Mouse (Mus musculus): Measurements from ENCODE around the gene Uggt2. TPM values are rescaled to one million over a fixed set of nuclear protein-coding genes. Genes with fewer than 3 reads are reported as not detected.
"Not testable (repeated sequence)": the region's sequence is repeated elsewhere in the genome, so short reads cannot be mapped to it uniquely, and the experiment has no call there.

The Uggt2 gene
- polyA plus RNA-seq, 1 experiment from 2014 or later = 11.2 TPM

DNA sequence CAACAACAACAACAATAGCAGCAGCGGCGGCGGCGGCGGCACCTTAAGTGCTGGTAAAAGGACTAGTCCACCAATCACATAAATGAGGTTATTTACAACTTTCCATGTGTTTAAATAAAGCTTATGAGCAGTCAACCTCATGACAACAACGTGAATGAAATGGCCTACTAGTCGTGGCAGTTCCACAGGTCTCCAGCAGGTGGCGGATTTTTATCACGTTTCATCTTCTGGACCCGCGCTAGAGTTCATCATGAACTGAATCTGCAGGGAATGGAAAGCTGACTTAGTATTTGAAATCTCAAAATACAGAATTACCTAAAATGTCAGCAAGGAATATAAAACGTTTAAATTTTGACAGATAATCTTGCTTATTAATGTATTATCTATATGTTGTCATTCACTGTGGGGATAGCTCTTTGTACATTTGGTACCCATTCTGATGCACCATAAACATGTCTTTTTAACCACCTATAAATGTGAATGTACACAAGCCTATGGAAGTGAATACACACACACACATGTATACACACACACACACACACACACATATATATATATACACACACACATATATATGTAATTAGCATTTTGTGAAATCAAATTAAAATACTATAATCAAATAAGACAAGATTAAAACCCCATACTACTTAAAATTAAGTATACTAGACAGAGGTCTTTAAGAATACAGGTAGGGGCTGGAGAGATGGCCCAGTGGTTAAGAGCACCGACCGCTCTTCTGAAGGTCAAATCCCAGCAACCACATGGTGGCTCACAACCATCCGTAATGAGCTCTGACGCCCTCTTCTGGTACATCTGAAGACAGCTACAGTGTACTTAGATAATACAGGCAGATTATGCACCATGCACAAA lies 112.3 kb downstream of the Uggt2 start:
- H3K9me3 ChIP-seq = no peaks in the 10 kb centered on the region
- 43% methylated on average over 16 of the region's 16 CpGs for WGBS
- no peak overlapping the region for H3K4me3 ChIP-seq
- no peak overlapping the region for H3K27ac ChIP-seq
- H3K36me3 ChIP-seq = peaks cover 18% of the 10 kb centered on the region
- DNase-seq (ENCODE audit: low spot score) = peak; percentile 78
- H3K27me3 ChIP-seq (ENCODE audit: insufficient read depth, poor library complexity, severe bottlenecking) = no peaks in the 10 kb centered on the region
- H3K4me1 ChIP-seq = peaks cover 3% of the 10 kb centered on the region; the same call in 1 of the 2 replicates

DNA sequence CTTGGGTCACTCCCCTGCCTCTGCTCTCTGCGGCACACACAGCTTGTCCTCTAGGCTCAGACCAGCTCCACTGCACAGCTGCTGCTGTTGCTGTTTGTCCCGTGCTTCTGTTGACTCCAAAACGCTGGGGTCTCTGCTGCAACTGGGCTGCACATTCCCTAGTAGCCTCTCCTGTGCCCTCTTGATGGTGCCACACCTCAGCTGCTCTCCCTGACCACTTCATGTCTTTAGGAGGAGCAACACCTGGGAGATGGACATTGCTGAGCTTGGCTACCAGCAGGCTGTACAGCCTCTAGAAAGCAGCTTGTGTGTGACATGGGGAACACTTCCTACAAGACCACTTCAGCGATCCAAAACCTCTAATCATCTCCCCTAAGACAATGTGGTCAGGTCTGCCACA lies 115.1 kb downstream of the Uggt2 start:
- no peaks in the 10 kb centered on the region for H3K9me3 ChIP-seq
- DNase-seq (ENCODE audit: low spot score) = no peak
- 85% methylated on average over 4 of the region's 4 CpGs for WGBS
- H3K36me3 ChIP-seq = peaks cover 34% of the 10 kb centered on the region
- no peak overlapping the region for H3K4me3 ChIP-seq
- no peak overlapping the region for H3K27ac ChIP-seq
- peaks cover 3% of the 10 kb centered on the region; the same call in 1 of the 2 replicates for H3K4me1 ChIP-seq
- no peaks in the 10 kb centered on the region for H3K27me3 ChIP-seq (ENCODE audit: insufficient read depth, poor library complexity, severe bottlenecking)

DNA sequence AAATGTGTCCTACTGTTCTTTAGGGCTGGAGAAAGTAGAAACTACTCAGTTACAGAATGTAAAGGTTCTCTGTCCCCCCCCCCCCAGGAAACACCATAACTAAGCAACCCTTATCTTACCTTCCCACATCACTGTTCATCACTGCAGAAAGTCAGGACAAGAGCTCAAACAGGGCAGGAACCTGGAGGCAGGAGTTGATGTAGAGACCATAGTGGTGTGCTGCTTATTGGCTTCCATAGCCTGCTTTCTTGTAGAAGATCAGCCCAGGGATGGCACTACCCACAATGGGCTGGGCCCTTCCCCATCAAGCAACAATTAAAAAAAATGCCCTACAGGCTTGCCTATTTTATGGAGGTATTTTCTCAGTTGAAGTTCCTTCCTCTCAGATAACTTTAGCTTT lies 115.8 kb downstream of the Uggt2 start:
- H3K36me3 ChIP-seq = peaks cover 41% of the 10 kb centered on the region
- peak; percentile 71 for DNase-seq (ENCODE audit: low spot score)
- H3K4me3 ChIP-seq = no peak overlapping the region
- no peak overlapping the region for H3K27ac ChIP-seq
- no peaks in the 10 kb centered on the region; the same call in 1 of the 2 replicates for H3K4me1 ChIP-seq
- H3K9me3 ChIP-seq = no peaks in the 10 kb centered on the region
- no peaks in the 10 kb centered on the region for H3K27me3 ChIP-seq (ENCODE audit: insufficient read depth, poor library complexity, severe bottlenecking)

DNA sequence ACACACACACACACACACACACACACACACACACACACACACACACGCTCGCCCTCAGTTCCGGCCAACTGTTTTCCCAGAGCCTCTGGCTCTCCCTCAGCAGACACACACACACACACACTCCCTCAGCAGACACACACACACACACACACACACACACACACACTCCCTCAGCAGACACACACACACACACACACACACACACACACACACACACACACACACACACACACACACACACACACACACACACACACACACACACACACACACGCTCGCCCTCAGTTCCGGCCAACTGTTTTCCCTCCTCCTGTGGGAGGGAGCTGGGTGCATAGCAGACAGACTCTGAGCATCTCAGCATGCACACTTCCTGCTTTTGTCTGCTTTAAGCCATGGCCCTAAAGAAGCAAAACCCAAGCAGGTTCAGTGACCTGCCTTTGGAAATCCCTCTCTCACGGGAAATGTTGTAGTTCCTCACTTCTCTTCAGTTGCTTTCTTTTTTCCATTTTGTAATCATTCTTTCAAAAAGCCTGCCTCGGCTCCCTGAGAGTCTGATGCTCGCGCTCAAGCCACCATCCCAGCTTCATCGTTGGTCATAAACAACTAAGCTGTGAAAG lies 116.7 kb downstream of the Uggt2 start:
- H3K27me3 ChIP-seq (ENCODE audit: insufficient read depth, poor library complexity, severe bottlenecking) = not testable (repeated sequence)
- 71% methylated on average over 11 of the region's 11 CpGs for WGBS

DNA sequence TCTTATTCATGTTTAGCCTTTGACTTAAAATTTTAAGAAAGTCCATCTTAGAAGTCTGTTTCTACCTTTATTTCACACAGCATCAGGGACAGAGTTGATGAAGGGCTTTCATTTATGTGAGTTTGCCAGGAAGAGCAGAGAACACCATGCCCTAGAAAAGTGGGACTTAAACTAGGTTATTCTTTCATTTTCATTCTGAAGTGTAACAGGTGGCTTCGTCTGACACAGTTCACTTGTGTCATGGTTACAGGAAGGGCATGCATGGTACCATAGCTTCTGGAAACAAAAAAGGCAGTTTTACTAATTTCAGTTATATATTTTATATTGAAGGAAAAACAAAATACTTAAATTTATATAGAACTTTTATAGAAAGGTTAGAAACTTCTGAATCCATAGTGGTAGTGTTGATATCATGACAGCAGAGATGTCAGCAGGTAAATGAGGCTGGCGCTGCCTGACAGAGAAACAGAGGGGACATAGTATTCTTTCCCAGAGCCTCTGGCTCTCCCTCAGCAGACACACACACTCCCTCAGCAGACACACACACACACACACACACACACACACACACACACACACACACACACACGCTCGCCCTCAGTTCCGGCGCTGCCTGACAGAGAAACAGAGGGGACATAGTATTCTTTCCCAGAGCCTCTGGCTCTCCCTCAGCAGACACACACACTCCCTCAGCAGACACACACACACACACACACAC lies 117.4 kb downstream of the Uggt2 start:
- H3K27me3 ChIP-seq (ENCODE audit: insufficient read depth, poor library complexity, severe bottlenecking); H3K9me3 ChIP-seq; H3K4me3 ChIP-seq; H3K4me1 ChIP-seq; H3K27ac ChIP-seq: not testable (repeated sequence)
- 83% methylated on average over 2 of the region's 6 CpGs for WGBS
- H3K36me3 ChIP-seq = peaks cover 56% of the 10 kb centered on the region
- DNase-seq (ENCODE audit: low spot score) = peak; percentile 13

More for the DNA sequence above, 116.7 kb downstream of the Uggt2 start:
- DNase-seq (ENCODE audit: low spot score) = peak; percentile 54
- H3K36me3 ChIP-seq = peaks cover 49% of the 10 kb centered on the region
- not testable (repeated sequence) for H3K4me3 ChIP-seq, H3K4me1 ChIP-seq, H3K27ac ChIP-seq, H3K9me3 ChIP-seq

DNA sequence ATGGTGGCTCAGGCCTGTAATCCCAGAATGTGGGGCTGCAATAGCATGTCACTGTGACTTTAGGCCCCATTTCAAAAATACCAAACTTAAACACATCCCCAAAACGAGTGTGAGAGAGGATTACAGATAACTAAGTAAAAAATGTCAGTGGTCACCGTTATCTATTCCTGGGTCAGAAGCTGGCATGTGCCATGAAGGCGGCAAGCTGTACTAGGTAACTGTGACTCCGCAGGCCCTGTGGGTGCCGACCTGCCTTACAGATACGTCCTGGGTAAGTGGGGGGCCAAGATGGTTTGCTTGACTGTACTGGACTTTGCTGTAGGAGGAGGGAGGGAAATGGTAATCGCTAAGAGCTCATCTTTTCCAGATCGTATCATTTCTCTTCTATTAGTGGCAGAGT lies 118.3 kb downstream of the Uggt2 start:
- H3K4me1 ChIP-seq = no peaks in the 10 kb centered on the region
- peaks cover 65% of the 10 kb centered on the region for H3K36me3 ChIP-seq
- WGBS = 81% methylated on average over 8 of the region's 8 CpGs
- H3K27me3 ChIP-seq (ENCODE audit: insufficient read depth, poor library complexity, severe bottlenecking) = no peaks in the 10 kb centered on the region
- H3K9me3 ChIP-seq = no peaks in the 10 kb centered on the region
- DNase-seq (ENCODE audit: low spot score) = peak; percentile 58
- no peak overlapping the region for H3K4me3 ChIP-seq
- no peak overlapping the region for H3K27ac ChIP-seq

DNA sequence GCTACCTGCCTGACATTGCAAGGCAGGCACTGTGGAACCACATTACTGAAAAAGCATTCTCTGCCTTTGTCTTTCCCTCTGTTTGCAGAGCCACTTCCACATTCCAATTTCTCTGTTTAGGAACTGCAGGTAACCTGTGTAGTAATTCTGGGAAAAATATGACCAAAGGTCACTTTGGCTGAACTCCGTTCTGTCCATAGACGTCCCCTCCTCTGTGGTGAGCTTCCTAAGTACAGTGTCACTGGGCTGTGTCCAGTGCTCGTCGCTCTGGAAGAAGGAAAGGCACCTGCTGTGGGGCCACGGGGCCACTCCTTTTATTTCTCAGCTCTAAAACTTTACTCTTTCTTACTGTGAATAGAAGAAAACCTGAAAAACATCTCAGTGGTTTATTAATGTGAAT lies 118.9 kb downstream of the Uggt2 start:
- no peaks in the 10 kb centered on the region for H3K27me3 ChIP-seq (ENCODE audit: insufficient read depth, poor library complexity, severe bottlenecking)
- H3K36me3 ChIP-seq = peaks cover 70% of the 10 kb centered on the region
- no peak overlapping the region for H3K27ac ChIP-seq
- no peaks in the 10 kb centered on the region for H3K9me3 ChIP-seq
- no peak overlapping the region for H3K4me3 ChIP-seq
- 85% methylated on average over 5 of the region's 5 CpGs for WGBS
- H3K4me1 ChIP-seq = no peaks in the 10 kb centered on the region
- DNase-seq (ENCODE audit: low spot score) = peak; percentile 46

DNA sequence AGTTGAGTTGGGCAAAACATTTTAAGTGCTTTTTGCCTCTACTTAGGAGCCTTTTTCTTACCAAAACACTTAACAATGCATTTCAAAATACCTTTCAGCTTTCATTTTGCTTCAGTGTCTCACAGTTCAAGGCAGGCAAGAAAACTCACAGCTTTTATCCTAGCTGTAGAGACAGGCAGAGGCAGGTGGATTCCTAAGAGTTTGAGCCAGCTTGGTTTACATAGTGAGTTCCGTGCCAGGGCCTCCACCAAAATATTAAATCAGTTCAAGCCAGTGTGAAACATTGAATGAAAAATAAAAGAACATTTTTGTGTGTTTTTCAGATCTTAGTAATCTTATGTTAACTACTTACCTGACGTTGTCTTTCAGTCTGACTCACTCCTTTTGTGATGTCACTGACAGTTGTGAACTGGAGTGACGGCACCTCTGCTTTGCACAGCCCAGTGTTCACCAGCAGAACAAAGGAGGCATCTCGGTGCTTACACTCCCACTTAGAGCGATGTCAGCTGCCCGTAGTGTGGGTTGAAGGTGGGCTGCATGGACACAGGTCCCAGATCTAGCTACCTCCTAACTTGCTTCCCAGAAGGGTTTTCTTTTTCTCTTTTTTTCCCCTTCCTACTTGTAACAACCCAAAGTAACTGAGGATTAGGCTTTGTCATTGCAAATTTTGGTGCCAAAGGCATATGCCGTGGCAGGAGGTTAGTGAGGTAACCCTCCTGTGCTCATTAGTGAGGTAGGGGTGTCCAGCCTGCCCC lies 119.5 kb downstream of the Uggt2 start:
- 79% methylated on average over 7 of the region's 7 CpGs for WGBS

DNA sequence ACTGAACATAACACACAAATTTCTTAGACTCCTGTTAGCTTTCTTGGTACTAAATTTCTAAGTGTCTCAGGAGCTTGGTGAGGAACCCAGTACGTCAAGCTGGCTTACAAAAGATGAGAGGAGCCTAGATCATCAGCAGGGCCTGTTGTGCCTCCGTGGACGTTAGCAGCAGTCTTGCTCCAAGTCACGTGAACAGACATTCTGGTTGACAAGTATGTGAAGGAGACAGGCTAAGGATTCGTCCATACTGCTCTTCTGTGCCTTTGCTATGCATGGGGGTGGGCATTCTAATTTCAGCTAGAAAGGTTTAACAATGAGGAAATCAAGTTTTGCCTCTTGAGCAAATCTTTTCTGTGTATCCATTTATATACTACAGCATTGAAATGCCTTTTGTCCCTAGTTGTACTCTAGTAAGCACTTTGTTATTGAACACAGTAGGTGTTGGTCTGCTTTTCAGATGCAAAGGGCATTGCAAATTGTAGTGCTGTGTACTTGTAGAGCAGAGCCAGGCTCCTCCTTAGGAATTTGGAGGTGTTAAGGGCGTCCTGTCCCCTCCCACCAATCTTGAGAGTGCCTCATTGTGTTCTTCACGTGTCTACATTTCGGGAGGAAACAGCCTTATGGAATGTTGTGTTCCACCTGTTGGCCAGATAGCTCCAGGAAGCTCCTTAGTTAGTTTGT lies 122.0 kb downstream of the Uggt2 start:
- no peak overlapping the region for H3K27ac ChIP-seq
- DNase-seq (ENCODE audit: low spot score) = peak; percentile 45
- H3K27me3 ChIP-seq (ENCODE audit: insufficient read depth, poor library complexity, severe bottlenecking) = no peaks in the 10 kb centered on the region
- H3K36me3 ChIP-seq = peaks cover 81% of the 10 kb centered on the region
- 73% methylated on average over 8 of the region's 8 CpGs for WGBS
- H3K9me3 ChIP-seq = no peaks in the 10 kb centered on the region
- no peak overlapping the region for H3K4me3 ChIP-seq
- no peaks in the 10 kb centered on the region for H3K4me1 ChIP-seq

More for the DNA sequence above, 119.5 kb downstream of the Uggt2 start:
- Histone ChIP-seq H3K36me3 (peaks cover 76% of the 10 kb centered on the region), H3K4me3 (no peak overlapping the region), H3K27me3 (ENCODE audit: insufficient read depth, poor library complexity, severe bottlenecking) (no peaks in the 10 kb centered on the region), H3K9me3 (no peaks in the 10 kb centered on the region), H3K27ac (no peak overlapping the region), H3K4me1 (no peaks in the 10 kb centered on the region)
- peak; percentile 46 for DNase-seq (ENCODE audit: low spot score)

DNA sequence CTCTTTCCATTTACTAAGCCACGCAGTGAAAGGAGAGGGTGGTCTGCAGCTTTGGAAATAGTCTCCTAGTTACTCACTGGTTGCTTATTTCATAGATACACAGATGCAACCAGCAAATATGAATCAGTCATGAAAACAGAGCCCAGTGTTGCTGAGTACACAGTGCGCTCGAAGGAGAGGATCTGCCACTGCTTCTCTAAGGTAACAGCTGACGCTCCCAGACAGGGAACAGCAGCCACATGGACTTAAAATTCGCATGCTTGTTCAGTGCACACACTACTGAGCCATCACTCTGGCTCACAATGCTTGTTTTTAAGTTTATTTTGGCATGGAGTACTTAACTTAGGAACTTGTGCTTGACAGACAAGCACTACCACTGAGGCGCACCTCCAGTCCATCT lies 127.0 kb downstream of the Uggt2 start:
- WGBS = 91% methylated on average over 6 of the region's 6 CpGs
- peaks cover 94% of the 10 kb centered on the region for H3K36me3 ChIP-seq

DNA sequence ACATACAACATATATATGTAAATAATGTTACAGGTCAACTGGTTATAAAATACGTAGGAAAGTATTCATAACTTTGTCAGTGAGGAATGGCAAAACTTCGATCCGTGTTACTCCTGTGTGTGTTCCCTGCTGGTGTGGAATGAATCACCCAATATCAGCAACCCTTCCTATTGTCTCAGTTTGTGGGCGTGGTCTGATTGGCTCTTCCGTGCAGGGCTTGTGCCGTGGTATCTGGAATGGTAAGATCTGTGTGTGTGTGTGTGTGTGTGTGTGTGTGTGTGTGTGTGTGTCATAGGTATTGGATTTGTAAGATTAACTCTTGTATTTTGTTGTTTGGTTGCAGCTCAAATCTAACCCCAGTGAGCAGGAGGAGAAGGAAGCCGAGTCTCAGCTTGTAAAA lies 131.6 kb downstream of the Uggt2 start:
- Histone ChIP-seq H3K27me3 (ENCODE audit: insufficient read depth, poor library complexity, severe bottlenecking) (no peaks in the 10 kb centered on the region), H3K36me3 (peaks cover 52% of the 10 kb centered on the region), H3K27ac (no peak overlapping the region), H3K4me3 (no peak overlapping the region), H3K9me3 (no peaks in the 10 kb centered on the region), H3K4me1 (no peaks in the 10 kb centered on the region)
- WGBS = 78% methylated on average over 7 of the region's 7 CpGs
- DNase-seq (ENCODE audit: low spot score) = no peak

More for the DNA sequence above, 127.0 kb downstream of the Uggt2 start:
- H3K27ac ChIP-seq = no peak overlapping the region
- H3K27me3 ChIP-seq (ENCODE audit: insufficient read depth, poor library complexity, severe bottlenecking) = no peaks in the 10 kb centered on the region
- H3K4me3 ChIP-seq = no peak overlapping the region
- no peaks in the 10 kb centered on the region for H3K9me3 ChIP-seq
- DNase-seq (ENCODE audit: low spot score) = peak; percentile 31
- H3K4me1 ChIP-seq = no peaks in the 10 kb centered on the region

DNA sequence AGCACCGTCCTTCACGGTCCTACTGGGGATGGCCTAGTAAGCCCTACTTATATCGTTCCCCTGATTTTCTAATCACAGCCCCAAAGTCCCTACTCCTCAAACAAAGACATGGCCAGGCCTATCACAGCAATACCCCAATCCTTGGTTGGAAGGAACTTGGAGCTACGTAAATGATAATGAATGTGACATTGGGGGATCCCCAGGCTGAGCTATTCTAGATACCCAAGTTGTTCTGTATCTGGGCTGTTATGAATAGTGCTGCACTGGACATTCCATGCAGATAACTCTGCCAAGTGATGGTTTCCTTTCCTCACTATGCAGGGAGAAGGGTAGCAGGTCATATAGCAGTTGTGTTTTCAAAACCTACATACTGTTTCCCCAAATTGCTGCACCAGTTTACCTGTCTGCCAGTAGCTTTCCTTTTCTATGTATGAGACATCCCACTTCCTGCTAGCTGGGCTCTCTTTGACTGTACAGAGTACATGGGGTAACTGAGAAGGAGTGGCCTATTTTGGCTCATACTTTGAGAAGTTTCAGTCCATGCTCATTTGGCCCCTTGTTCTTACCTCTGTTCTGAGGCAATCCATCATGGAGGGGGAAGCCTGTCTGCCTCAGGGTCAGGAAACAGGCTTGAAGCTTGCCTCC lies 133.8 kb downstream of the Uggt2 start:
- Histone ChIP-seq H3K36me3 (peaks cover 50% of the 10 kb centered on the region), H3K9me3 (no peaks in the 10 kb centered on the region), H3K27ac (no peak overlapping the region), H3K27me3 (ENCODE audit: insufficient read depth, poor library complexity, severe bottlenecking) (no peaks in the 10 kb centered on the region), H3K4me3 (no peak overlapping the region), H3K4me1 (no peaks in the 10 kb centered on the region)
- 92% methylated on average over 4 of the region's 4 CpGs for WGBS
- no peak for DNase-seq (ENCODE audit: low spot score)
